Mouse (Mus musculus): ENCODE results near the gene Irf3. TPM values are rescaled to one million over a fixed set of nuclear protein-coding genes. Genes with fewer than 3 reads are reported as not detected.

Gene Irf3
- polyA plus RNA-seq, 1 experiment: 277 TPM

GRCm38 (mm10) chr7:44983085-44983484 lies 14.4 kb upstream of the Irf3 start:
- peaks cover 14% of the 10 kb centered on the region for H3K4me1 ChIP-seq (replicated peaks; ENCODE audit: control insufficient read depth, insufficient read depth, low read length)
- 29% methylated on average over 6 of the region's 6 CpGs for WGBS
- no peak for TF ChIP-seq POLR2A (IDR thresholded peaks at IDR 0.05; ENCODE audit: control insufficient read depth, extremely low read depth, insufficient read depth, low read length, poor library complexity)
- TF ChIP-seq CTCF (IDR thresholded peaks at IDR 0.05; ENCODE audit: borderline replicate concordance, control insufficient read depth, extremely low read depth, insufficient read depth, low read length, poor library complexity): peak; percentile 95
- peak; percentile 89 for DNase-seq
- H3K27me3 ChIP-seq (ENCODE audit: control insufficient read depth, insufficient read depth, low read length): no peaks in the 10 kb centered on the region
- no peak overlapping the region for H3K27ac ChIP-seq (ENCODE audit: control insufficient read depth, insufficient read depth, low read length)
- H3K36me3 ChIP-seq (ENCODE audit: control insufficient read depth, insufficient read depth, low read length): peaks cover 28% of the 10 kb centered on the region
- H3K4me3 ChIP-seq (ENCODE audit: control insufficient read depth, insufficient read depth, low read length): no peak overlapping the region

- Histone ChIP-seq H3K36me3 (ENCODE audit: control insufficient read depth, insufficient read depth, low read length) (peaks cover 18% of the 10 kb centered on the region), H3K4me1 (replicated peaks; ENCODE audit: control insufficient read depth, insufficient read depth, low read length) (peaks cover 17% of the 10 kb centered on the region), H3K27me3 (ENCODE audit: control insufficient read depth, insufficient read depth, low read length) (no peaks in the 10 kb centered on the region), H3K4me3 (ENCODE audit: control insufficient read depth, insufficient read depth, low read length) (no peak overlapping the region), H3K27ac (ENCODE audit: control insufficient read depth, insufficient read depth, low read length) (no peak overlapping the region)
- no peak for DNase-seq
- 93% methylated on average over 7 of the region's 7 CpGs for WGBS
- no peak for TF ChIP-seq POLR2A (IDR thresholded peaks at IDR 0.05; ENCODE audit: control insufficient read depth, extremely low read depth, insufficient read depth, low read length, poor library complexity)
- TF ChIP-seq CTCF (IDR thresholded peaks at IDR 0.05; ENCODE audit: borderline replicate concordance, control insufficient read depth, extremely low read depth, insufficient read depth, low read length, poor library complexity): no peak
Measured at GRCm38 (mm10) chr7:44983944-44984832, 13.3 kb upstream of the Irf3 start.

- H3K4me3 ChIP-seq (ENCODE audit: control insufficient read depth, insufficient read depth, low read length): no peak overlapping the region
- no peak for DNase-seq
- 63% methylated on average over 3 of the region's 3 CpGs for WGBS
Measured at GRCm38 (mm10) chr7:44984833-44985164, 12.6 kb upstream of the Irf3 start.

GRCm38 (mm10) chr7:44985595-44986191 lies 11.8 kb upstream of the Irf3 start:
- no peak for TF ChIP-seq POLR2A (IDR thresholded peaks at IDR 0.05; ENCODE audit: control insufficient read depth, extremely low read depth, insufficient read depth, low read length, poor library complexity)
- no peak for TF ChIP-seq CTCF (IDR thresholded peaks at IDR 0.05; ENCODE audit: borderline replicate concordance, control insufficient read depth, extremely low read depth, insufficient read depth, low read length, poor library complexity)
- H3K4me3 ChIP-seq (ENCODE audit: control insufficient read depth, insufficient read depth, low read length): peak overlapping the region; percentile 98
- peak; percentile 56 for DNase-seq
- H3K4me1 ChIP-seq (replicated peaks; ENCODE audit: control insufficient read depth, insufficient read depth, low read length): peaks cover 17% of the 10 kb centered on the region
- no peaks in the 10 kb centered on the region for H3K27me3 ChIP-seq (ENCODE audit: control insufficient read depth, insufficient read depth, low read length)
- H3K27ac ChIP-seq (ENCODE audit: control insufficient read depth, insufficient read depth, low read length): peak overlapping the region; percentile 9; the same call in 1 of the 2 replicates
- peaks cover 14% of the 10 kb centered on the region for H3K36me3 ChIP-seq (ENCODE audit: control insufficient read depth, insufficient read depth, low read length)
- under 1% methylated on average over 45 of the region's 45 CpGs for WGBS

More at GRCm38 (mm10) chr7:44984833-44985164, 12.6 kb upstream of the Irf3 start:
- Histone ChIP-seq H3K36me3 (ENCODE audit: control insufficient read depth, insufficient read depth, low read length) (peaks cover 18% of the 10 kb centered on the region), H3K4me1 (replicated peaks; ENCODE audit: control insufficient read depth, insufficient read depth, low read length) (peaks cover 17% of the 10 kb centered on the region), H3K27ac (ENCODE audit: control insufficient read depth, insufficient read depth, low read length) (no peak overlapping the region), H3K27me3 (ENCODE audit: control insufficient read depth, insufficient read depth, low read length) (no peaks in the 10 kb centered on the region)
- TF ChIP-seq POLR2A (IDR thresholded peaks at IDR 0.05; ENCODE audit: control insufficient read depth, extremely low read depth, insufficient read depth, low read length, poor library complexity): no peak
- TF ChIP-seq CTCF (IDR thresholded peaks at IDR 0.05; ENCODE audit: borderline replicate concordance, control insufficient read depth, extremely low read depth, insufficient read depth, low read length, poor library complexity): no peak

GRCm38 (mm10) chr7:44986192-44986878 lies 11.1 kb upstream of the Irf3 start, which contains the start of gene Prmt1:
Gene Prmt1 (minus strand): TSS chr7:44986568.
- peak; percentile 76 for TF ChIP-seq POLR2A (IDR thresholded peaks at IDR 0.05; ENCODE audit: control insufficient read depth, extremely low read depth, insufficient read depth, low read length, poor library complexity)
- TF ChIP-seq CTCF (IDR thresholded peaks at IDR 0.05; ENCODE audit: borderline replicate concordance, control insufficient read depth, extremely low read depth, insufficient read depth, low read length, poor library complexity): peak; percentile 26; the same call in 1 of the 2 replicates
- Histone ChIP-seq H3K27ac (ENCODE audit: control insufficient read depth, insufficient read depth, low read length) (peak within 1 kb of the TSS; percentile 66), H3K36me3 (ENCODE audit: control insufficient read depth, insufficient read depth, low read length) (peaks cover 9% of the 10 kb centered on the region), H3K27me3 (ENCODE audit: control insufficient read depth, insufficient read depth, low read length) (no peaks in the 10 kb centered on the region), H3K4me1 (replicated peaks; ENCODE audit: control insufficient read depth, insufficient read depth, low read length) (peaks cover 17% of the 10 kb centered on the region), H3K4me3 (ENCODE audit: control insufficient read depth, insufficient read depth, low read length) (peak within 1 kb of the TSS; percentile 98)
- DNase-seq: peak; percentile 98
- WGBS: under 1% methylated on average over 42 of the region's 42 CpGs

Measured in thymus, adult 2 months (tissue).